Mouse (Mus musculus): ENCODE results near the gene Helb. TPM values are rescaled to one million over a fixed set of nuclear protein-coding genes. Genes with fewer than 3 reads are reported as not detected.

Helb gene
- polyA plus RNA-seq, 1 experiment from 2014 or later, result 1.9 TPM

DNA sequence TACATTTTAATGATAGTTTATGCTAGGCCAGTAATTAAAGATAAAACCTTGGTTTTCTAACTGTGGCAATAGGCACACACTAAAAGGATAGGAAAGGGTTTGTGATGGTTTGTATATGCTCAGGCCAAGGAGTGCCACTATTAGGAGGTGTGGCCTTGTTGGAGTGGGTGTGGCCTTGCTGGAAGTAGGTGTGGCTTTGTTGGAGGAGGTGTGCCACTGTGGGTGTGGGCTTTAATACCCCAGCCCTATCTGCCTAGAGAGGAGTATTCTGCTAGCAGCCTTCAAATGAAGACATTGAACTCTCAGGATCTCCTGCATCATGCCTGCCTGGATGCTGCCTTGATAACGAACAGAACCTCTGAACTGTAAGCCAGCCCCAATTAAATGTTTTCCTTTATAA is 12.0 kb downstream of the Helb start:
- 94% methylated on average over 1 of the region's 1 CpGs for WGBS
- H3K9me3 ChIP-seq (ENCODE audit: control insufficient read depth, low read length), result no peaks in the 10 kb centered on the region
- no peaks in the 10 kb centered on the region for H3K36me3 ChIP-seq (ENCODE audit: control insufficient read depth, insufficient read depth, low read length)
- no peak for ATAC-seq (ENCODE audit: low read depth)
- no peak overlapping the region for H3K4me2 ChIP-seq (ENCODE audit: low read depth, low read length)
- no peak overlapping the region for H3K27ac ChIP-seq (ENCODE audit: low read depth, low read length)
- H3K4me1 ChIP-seq (ENCODE audit: control insufficient read depth, insufficient read depth, low read length), result no peaks in the 10 kb centered on the region
- H3K4me3 ChIP-seq (ENCODE audit: low read depth, low read length), result no peak overlapping the region
- H3K27me3 ChIP-seq (ENCODE audit: control insufficient read depth, insufficient read depth, low read length), result no peaks in the 10 kb centered on the region
- H3K9ac ChIP-seq (replicated peaks; ENCODE audit: low read depth, low read length), result no peak overlapping the region

DNA sequence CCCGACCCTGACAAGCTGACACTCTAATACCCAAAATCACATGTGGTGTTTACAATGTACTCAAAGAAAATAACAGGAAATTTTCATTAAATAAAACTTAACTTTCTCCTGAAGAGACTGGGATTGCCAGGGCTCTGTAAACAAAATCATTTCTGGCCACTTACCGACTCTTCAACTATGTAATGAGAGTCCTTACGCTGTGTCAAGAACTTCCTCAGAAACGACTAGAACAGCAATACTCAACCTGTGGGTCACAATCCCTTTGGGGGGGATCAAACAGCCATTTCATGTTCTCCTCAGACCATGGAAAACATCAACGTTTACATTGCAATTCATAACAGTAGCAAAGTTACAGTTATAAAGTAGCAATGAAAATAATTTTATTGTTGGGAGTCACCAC is 15.2 kb downstream of the Helb start:
- Histone ChIP-seq H3K4me3 (ENCODE audit: low read depth, low read length) (no peak overlapping the region), H3K9ac (replicated peaks; ENCODE audit: low read depth, low read length) (no peak overlapping the region), H3K9me3 (ENCODE audit: control insufficient read depth, low read length) (no peaks in the 10 kb centered on the region), H3K4me1 (ENCODE audit: control insufficient read depth, insufficient read depth, low read length) (no peaks in the 10 kb centered on the region), H3K36me3 (ENCODE audit: control insufficient read depth, insufficient read depth, low read length) (no peaks in the 10 kb centered on the region; the same call in 1 of the 2 replicates), H3K27ac (ENCODE audit: low read depth, low read length) (no peak overlapping the region), H3K27me3 (ENCODE audit: control insufficient read depth, insufficient read depth, low read length) (no peaks in the 10 kb centered on the region), H3K4me2 (ENCODE audit: low read depth, low read length) (no peak overlapping the region)
- no peak for ATAC-seq (ENCODE audit: low read depth)
- WGBS, result 87% methylated on average over 5 of the region's 5 CpGs

DNA sequence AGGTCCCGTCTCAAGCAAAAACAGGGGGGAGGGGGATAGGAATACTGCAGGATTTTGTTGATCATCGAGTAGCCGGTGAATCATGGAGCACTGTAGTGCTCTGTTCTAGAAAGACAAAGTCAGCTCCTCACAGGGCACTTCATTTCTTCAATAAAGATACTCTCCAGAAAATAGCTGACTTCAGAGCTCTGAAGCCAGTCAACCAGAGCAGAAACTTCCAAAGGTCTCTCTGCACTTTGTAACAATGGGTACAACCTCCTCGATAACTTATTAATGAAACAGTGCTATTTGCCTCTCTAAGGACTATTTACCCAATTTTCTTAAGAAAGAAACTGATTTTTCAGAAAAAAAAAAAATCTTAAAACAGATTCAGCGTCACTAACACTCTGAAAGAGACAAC is 17.1 kb downstream of the Helb start:
- ATAC-seq (ENCODE audit: low read depth), result no peak
- WGBS, result 97% methylated on average over 5 of the region's 5 CpGs
- no peaks in the 10 kb centered on the region for H3K4me1 ChIP-seq (ENCODE audit: control insufficient read depth, insufficient read depth, low read length)

DNA sequence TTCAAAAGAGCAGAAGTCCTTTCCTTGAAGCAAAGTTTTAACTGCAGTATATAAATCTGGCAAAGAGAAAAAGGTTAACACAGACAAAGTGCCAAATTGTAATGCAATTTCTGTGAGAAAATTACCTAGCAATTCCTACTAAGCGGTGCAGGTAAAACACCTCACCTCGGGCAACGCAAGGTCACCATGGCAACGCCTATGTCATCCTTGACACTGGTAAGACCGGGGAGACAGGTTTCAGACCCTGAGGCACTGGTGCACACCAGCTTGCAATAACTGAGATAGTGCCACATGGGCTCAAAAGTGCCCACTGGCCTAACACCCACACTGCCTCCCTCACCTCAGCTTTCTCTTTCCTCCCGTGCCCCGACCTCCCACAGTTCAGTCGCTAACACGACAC is 17.7 kb downstream of the Helb start:
- no peak overlapping the region for H3K4me2 ChIP-seq (ENCODE audit: low read depth, low read length)
- no peak overlapping the region for H3K27ac ChIP-seq (ENCODE audit: low read depth, low read length)
- no peaks in the 10 kb centered on the region for H3K27me3 ChIP-seq (ENCODE audit: control insufficient read depth, insufficient read depth, low read length)
- ATAC-seq (ENCODE audit: low read depth), result no peak
- H3K9ac ChIP-seq (replicated peaks; ENCODE audit: low read depth, low read length), result no peak overlapping the region
- no peaks in the 10 kb centered on the region for H3K9me3 ChIP-seq (ENCODE audit: control insufficient read depth, low read length)
- 94% methylated on average over 9 of the region's 9 CpGs for WGBS
- no peaks in the 10 kb centered on the region; the same call in 1 of the 2 replicates for H3K36me3 ChIP-seq (ENCODE audit: control insufficient read depth, insufficient read depth, low read length)
- H3K4me1 ChIP-seq (ENCODE audit: control insufficient read depth, insufficient read depth, low read length), result no peaks in the 10 kb centered on the region
- H3K4me3 ChIP-seq (ENCODE audit: low read depth, low read length), result no peak overlapping the region

More for the DNA sequence above, 17.1 kb downstream of the Helb start:
- Histone ChIP-seq H3K27me3 (ENCODE audit: control insufficient read depth, insufficient read depth, low read length) (no peaks in the 10 kb centered on the region), H3K27ac (ENCODE audit: low read depth, low read length) (no peak overlapping the region), H3K4me2 (ENCODE audit: low read depth, low read length) (no peak overlapping the region), H3K9me3 (ENCODE audit: control insufficient read depth, low read length) (no peaks in the 10 kb centered on the region), H3K4me3 (ENCODE audit: low read depth, low read length) (no peak overlapping the region), H3K36me3 (ENCODE audit: control insufficient read depth, insufficient read depth, low read length) (no peaks in the 10 kb centered on the region; the same call in 1 of the 2 replicates), H3K9ac (replicated peaks; ENCODE audit: low read depth, low read length) (no peak overlapping the region)

DNA sequence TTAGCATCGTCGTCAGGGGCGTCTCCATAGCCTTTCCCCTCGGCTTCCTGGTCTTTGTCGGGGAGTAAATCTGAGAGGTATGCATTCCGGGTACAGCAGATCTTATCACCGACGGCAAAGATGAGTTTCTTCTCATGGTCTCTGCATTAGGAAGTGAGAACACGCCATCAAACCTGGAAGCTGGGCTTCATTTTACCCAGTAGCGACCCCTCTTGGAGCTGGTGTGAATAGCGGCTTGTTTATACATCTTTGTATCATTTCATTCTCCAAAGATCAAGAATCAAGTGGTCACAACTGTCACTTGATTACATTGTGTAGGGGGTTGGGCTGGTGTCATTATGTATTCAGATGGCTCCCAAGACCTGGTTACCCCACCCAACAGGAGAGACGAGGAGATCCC is 20.2 kb downstream of the Helb start:
- no peaks in the 10 kb centered on the region for H3K4me1 ChIP-seq (ENCODE audit: control insufficient read depth, insufficient read depth, low read length)
- H3K27ac ChIP-seq (ENCODE audit: low read depth, low read length), result no peak overlapping the region
- no peaks in the 10 kb centered on the region; the same call in 1 of the 2 replicates for H3K36me3 ChIP-seq (ENCODE audit: control insufficient read depth, insufficient read depth, low read length)
- no peak overlapping the region for H3K4me3 ChIP-seq (ENCODE audit: low read depth, low read length)
- H3K9ac ChIP-seq (replicated peaks; ENCODE audit: low read depth, low read length), result no peak overlapping the region
- ATAC-seq (ENCODE audit: low read depth), result no peak
- H3K4me2 ChIP-seq (ENCODE audit: low read depth, low read length), result no peak overlapping the region
- no peaks in the 10 kb centered on the region for H3K27me3 ChIP-seq (ENCODE audit: control insufficient read depth, insufficient read depth, low read length)
- WGBS, result 93% methylated on average over 12 of the region's 12 CpGs
- H3K9me3 ChIP-seq (ENCODE audit: control insufficient read depth, low read length), result no peaks in the 10 kb centered on the region

DNA sequence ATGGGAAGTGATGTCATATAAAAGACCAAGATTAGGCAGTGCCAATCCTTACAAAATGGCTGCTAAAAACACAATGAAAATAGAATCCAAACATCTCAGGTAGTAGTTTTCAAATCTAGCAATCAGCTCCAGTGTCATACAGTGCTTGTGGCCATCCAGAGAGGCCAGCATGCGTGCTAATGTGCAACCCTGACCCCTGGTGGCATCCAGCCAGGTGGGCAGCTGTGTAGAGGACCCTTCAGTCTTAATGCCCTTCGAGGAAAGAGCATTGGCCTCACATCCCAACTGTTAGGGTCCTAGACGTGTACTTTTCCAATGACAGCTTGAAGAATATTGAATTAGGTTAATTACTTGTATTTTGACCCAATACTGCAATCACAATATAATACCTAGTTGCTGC is 34.9 kb downstream of the Helb start:
- WGBS, result 90% methylated on average over 3 of the region's 3 CpGs
- Histone ChIP-seq H3K4me3 (ENCODE audit: low read depth, low read length) (no peak overlapping the region), H3K27ac (ENCODE audit: low read depth, low read length) (no peak overlapping the region), H3K27me3 (ENCODE audit: control insufficient read depth, insufficient read depth, low read length) (no peaks in the 10 kb centered on the region), H3K36me3 (ENCODE audit: control insufficient read depth, insufficient read depth, low read length) (0 out of 2 replicates have a peak, but pooled peaks cover 17% of the 10 kb centered on the region), H3K4me1 (ENCODE audit: control insufficient read depth, insufficient read depth, low read length) (no peaks in the 10 kb centered on the region), H3K9ac (replicated peaks; ENCODE audit: low read depth, low read length) (no peak overlapping the region), H3K9me3 (ENCODE audit: control insufficient read depth, low read length) (no peaks in the 10 kb centered on the region), H3K4me2 (ENCODE audit: low read depth, low read length) (no peak overlapping the region)
- no peak for ATAC-seq (ENCODE audit: low read depth)

DNA sequence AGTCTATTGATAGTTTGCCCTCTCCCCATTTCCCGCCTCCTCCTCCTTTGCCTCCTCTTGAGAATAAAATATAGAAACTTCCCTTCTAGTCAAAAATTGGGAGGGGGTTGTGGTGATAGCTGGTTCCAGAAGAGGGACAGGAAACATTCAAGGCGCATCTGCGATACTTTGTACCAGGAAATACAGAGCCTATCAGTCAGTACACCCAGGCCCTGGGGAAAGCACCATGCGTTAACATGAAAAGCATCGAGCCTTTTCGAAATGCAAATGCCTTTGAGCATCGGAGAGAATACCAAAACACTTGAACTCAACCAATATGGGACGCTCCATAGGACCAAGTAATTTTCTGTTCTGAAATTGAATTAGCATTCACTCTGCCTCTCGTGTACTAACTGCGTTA is 46.5 kb downstream of the Helb start:
- H3K4me2 ChIP-seq (ENCODE audit: low read depth, low read length), result no peak overlapping the region

DNA sequence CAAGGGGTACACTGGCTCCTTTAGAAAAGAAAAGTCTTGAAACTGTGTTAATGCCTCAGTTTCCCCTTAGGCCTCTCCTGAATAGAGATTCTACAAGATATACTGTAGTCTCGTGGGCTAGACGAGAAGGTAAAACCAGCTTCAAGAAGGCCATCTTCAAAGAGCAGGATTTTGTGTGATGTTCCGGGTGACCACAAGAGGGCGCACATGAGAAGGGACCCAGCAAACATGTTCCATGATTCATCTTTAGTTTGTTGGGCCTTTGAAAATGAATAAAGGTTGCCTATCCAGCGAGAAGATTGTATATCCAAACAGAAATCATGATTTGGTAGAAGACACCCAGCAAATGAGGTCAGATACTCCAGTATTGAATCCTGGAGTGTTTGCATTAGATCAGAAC is 48.4 kb downstream of the Helb start:
- no peaks in the 10 kb centered on the region for H3K27me3 ChIP-seq (ENCODE audit: control insufficient read depth, insufficient read depth, low read length)
- H3K9me3 ChIP-seq (ENCODE audit: control insufficient read depth, low read length), result no peaks in the 10 kb centered on the region
- WGBS, result 26% methylated on average over 5 of the region's 5 CpGs
- no peak overlapping the region for H3K9ac ChIP-seq (replicated peaks; ENCODE audit: low read depth, low read length)
- H3K4me3 ChIP-seq (ENCODE audit: low read depth, low read length), result no peak overlapping the region
- no peak for ATAC-seq (ENCODE audit: low read depth)
- H3K4me2 ChIP-seq (ENCODE audit: low read depth, low read length), result no peak overlapping the region
- no peaks in the 10 kb centered on the region for H3K36me3 ChIP-seq (ENCODE audit: control insufficient read depth, insufficient read depth, low read length)
- H3K27ac ChIP-seq (ENCODE audit: low read depth, low read length), result no peak overlapping the region
- no peaks in the 10 kb centered on the region for H3K4me1 ChIP-seq (ENCODE audit: control insufficient read depth, insufficient read depth, low read length)

More for the DNA sequence above, 46.5 kb downstream of the Helb start:
- H3K4me3 ChIP-seq (ENCODE audit: low read depth, low read length), result no peak overlapping the region
- no peak for ATAC-seq (ENCODE audit: low read depth)
- H3K4me1 ChIP-seq (ENCODE audit: control insufficient read depth, insufficient read depth, low read length), result no peaks in the 10 kb centered on the region
- no peak overlapping the region for H3K9ac ChIP-seq (replicated peaks; ENCODE audit: low read depth, low read length)
- H3K36me3 ChIP-seq (ENCODE audit: control insufficient read depth, insufficient read depth, low read length), result no peaks in the 10 kb centered on the region
- no peaks in the 10 kb centered on the region for H3K9me3 ChIP-seq (ENCODE audit: control insufficient read depth, low read length)
- no peaks in the 10 kb centered on the region for H3K27me3 ChIP-seq (ENCODE audit: control insufficient read depth, insufficient read depth, low read length)
- no peak overlapping the region for H3K27ac ChIP-seq (ENCODE audit: low read depth, low read length)
- 86% methylated on average over 10 of the region's 10 CpGs for WGBS

DNA sequence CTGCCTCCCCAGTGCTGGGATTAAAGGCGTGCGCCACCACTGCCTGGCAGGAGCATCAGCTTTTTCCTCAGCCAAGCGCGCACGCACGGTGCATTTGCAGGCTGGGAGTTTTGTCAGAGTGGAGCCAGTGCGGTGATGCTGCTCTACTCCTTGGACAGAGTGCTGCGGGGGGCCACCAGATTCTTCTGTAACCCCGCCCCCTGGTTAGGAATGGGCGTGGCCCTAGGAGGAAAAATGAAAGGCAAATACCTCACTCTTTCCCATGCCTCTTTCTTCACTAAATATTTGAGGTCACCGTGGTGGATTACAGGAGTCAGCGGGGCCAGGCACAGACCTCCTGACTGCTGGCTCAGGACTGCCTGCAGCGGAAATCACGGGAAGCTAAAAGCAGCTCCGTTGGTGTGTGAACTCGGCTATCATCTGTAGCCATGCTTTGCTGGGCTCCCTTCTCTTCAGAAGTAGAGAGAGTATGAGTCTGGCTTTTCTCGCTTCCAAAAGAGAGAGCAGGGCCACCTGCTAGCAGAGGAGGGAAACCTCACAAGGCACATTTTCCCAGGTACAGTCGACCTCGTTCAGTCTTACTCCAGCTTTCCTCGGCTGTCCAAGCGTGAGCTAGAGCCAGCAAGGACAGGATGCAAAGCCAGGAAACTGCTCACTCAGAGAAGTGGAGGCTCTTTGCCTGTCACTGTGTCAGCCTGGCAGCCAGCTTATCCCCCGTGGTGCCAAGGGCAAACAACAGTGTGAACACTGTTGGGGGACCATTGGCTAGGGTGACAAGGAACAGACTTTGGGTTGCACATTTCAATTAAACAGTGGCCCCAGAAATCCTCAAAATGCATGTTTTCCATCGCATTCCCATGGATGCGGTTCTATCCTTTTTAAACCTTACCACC is 51.3 kb downstream of the Helb start:
- Histone ChIP-seq H3K4me3 (ENCODE audit: low read depth, low read length) (no peak overlapping the region), H3K9me3 (ENCODE audit: control insufficient read depth, low read length) (no peaks in the 10 kb centered on the region), H3K4me1 (ENCODE audit: control insufficient read depth, insufficient read depth, low read length) (no peaks in the 10 kb centered on the region), H3K4me2 (ENCODE audit: low read depth, low read length) (no peak overlapping the region), H3K27me3 (ENCODE audit: control insufficient read depth, insufficient read depth, low read length) (no peaks in the 10 kb centered on the region), H3K36me3 (ENCODE audit: control insufficient read depth, insufficient read depth, low read length) (no peaks in the 10 kb centered on the region), H3K9ac (replicated peaks; ENCODE audit: low read depth, low read length) (no peak overlapping the region), H3K27ac (ENCODE audit: low read depth, low read length) (no peak overlapping the region)
- ATAC-seq (ENCODE audit: low read depth), result no peak
- WGBS, result 84% methylated on average over 24 of the region's 24 CpGs

All from neural tube, embryonic 14.5 days (tissue).